Mouse (Mus musculus) stomach, embryonic 14.5 days (tissue): ENCODE measurements around the gene Ctdspl. TPM values are rescaled to one million over a fixed set of nuclear protein-coding genes. Genes with fewer than 3 reads are reported as not detected.

Experiments used
- ATAC-seq: fragments of 200-750 bp; cut with Nextera tagmentation; 2 replicates; pipeline ENCODE4 v1.8.0; 2017; ENCODE audit warnings: low read depth, moderate TSS enrichment; ENCODE audit not compliant: insufficient number of reproducible peaks, insufficient read depth, low FRiP score
- H3K27ac ChIP-seq: fragments of 300-500 bp; sonication (generic); 2 replicates; pipeline ENCODE4 v1.5.1; 2014; ENCODE audit warnings: mild to moderate bottlenecking, low read length, moderate library complexity, mixed read lengths
- H3K27me3 ChIP-seq: fragments of 300-500 bp; sonication (generic); 2 replicates; pipeline ENCODE4 v1.6.1; 2014; ENCODE audit warnings: low read length, control low read depth, mixed read lengths; ENCODE audit not compliant: control insufficient read depth, insufficient read depth
- H3K36me3 ChIP-seq: fragments of 300-500 bp; sonication (generic); 2 replicates; pipeline ENCODE4 v1.6.1; 2014; ENCODE audit warnings: mild to moderate bottlenecking, control low read depth, low read length, moderate library complexity, mixed read lengths; ENCODE audit not compliant: control insufficient read depth, insufficient read depth
- H3K4me1 ChIP-seq: fragments of 300-500 bp; sonication (generic); 2 replicates; pipeline ENCODE4 v1.6.1; 2014; ENCODE audit warnings: low read length, control low read depth, mixed read lengths; ENCODE audit not compliant: control insufficient read depth, insufficient read depth
- H3K4me2 ChIP-seq: fragments of 300-500 bp; sonication (generic); replicated peaks from 2 replicates; pipeline ENCODE4 v1.6.1; 2014; ENCODE audit warnings: low read depth, low read length, control low read depth
- H3K4me3 ChIP-seq: fragments of 300-500 bp; sonication (generic); 2 replicates; pipeline ENCODE4 v1.5.1; 2014; ENCODE audit warnings: low read depth, low read length, control low read depth
- H3K9ac ChIP-seq: fragments of 300-500 bp; sonication (generic); replicated peaks from 2 replicates; pipeline ENCODE4 v1.6.1; 2014; ENCODE audit warnings: low read depth, mild to moderate bottlenecking, control low read depth, low read length, moderate library complexity, mixed read lengths
- H3K9me3 ChIP-seq: fragments of 300-500 bp; sonication (generic); 2 replicates; pipeline ENCODE4 v1.6.1; 2016; ENCODE audit warnings: low read depth, low read length, control low read depth; ENCODE audit not compliant: control insufficient read depth
- WGBS: fragments of 180-500 bp; shearing (Covaris S2); extraction: QIAGEN DNeasy Blood & Tissue Kit; methylation state at CpG from one replicate; pipeline ENCODE4 v1.1.7; 2014; 5-methylcytosine and 5-hydroxymethylcytosine counted together
- polyA plus RNA-seq: library from polyadenylated mRNA; unstranded; fragments of >200 nt; fragmentation: Nextera tagmentation; extraction: Ambion mirVana; gene quantifications from 2 replicates; pipeline ENCODE4 v1.2.1, GENCODE M21; 2014

Ctdspl gene
- polyA plus RNA-seq, 1 experiment from 2014 or later: 26.7 TPM

- H3K4me2 ChIP-seq: no peak overlapping the region
- no peak overlapping the region for H3K4me3 ChIP-seq
- H3K27me3 ChIP-seq: no peaks in the 10 kb centered on the region
- H3K9ac ChIP-seq: no peak overlapping the region
- H3K9me3 ChIP-seq: no peaks in the 10 kb centered on the region
- no peak overlapping the region for H3K27ac ChIP-seq
- peaks cover 6% of the 10 kb centered on the region for H3K4me1 ChIP-seq
- 59% methylated on average over 12 of the region's 12 CpGs for WGBS
- no peak for ATAC-seq
- no peaks in the 10 kb centered on the region for H3K36me3 ChIP-seq
These were observed 18.1 kb downstream of the Ctdspl start for GRCm38 (mm10) chr9:118944388-118944787.

- no peak overlapping the region for H3K27ac ChIP-seq
- 78% methylated on average over 5 of the region's 5 CpGs for WGBS
- H3K9me3 ChIP-seq: no peaks in the 10 kb centered on the region
- no peak overlapping the region for H3K4me2 ChIP-seq
- H3K4me1 ChIP-seq: 0 out of 2 replicates have a peak, but pooled peaks cover 3% of the 10 kb centered on the region
- no peak for ATAC-seq
- no peaks in the 10 kb centered on the region for H3K36me3 ChIP-seq
- H3K9ac ChIP-seq: no peak overlapping the region
- no peak overlapping the region for H3K4me3 ChIP-seq
- no peaks in the 10 kb centered on the region for H3K27me3 ChIP-seq
These were observed 22.2 kb downstream of the Ctdspl start for GRCm38 (mm10) chr9:118948486-118948885.

- ATAC-seq: no peak
- 86% methylated on average over 8 of the region's 8 CpGs for WGBS
These were observed 22.9 kb downstream of the Ctdspl start for GRCm38 (mm10) chr9:118949124-118949523.

GRCm38 (mm10) chr9:118949654-118950053 lies 23.4 kb downstream of the Ctdspl start:
- H3K9ac ChIP-seq: no peak overlapping the region
- H3K36me3 ChIP-seq: no peaks in the 10 kb centered on the region
- no peak for ATAC-seq
- H3K4me2 ChIP-seq: no peak overlapping the region
- 51% methylated on average over 4 of the region's 4 CpGs for WGBS
- no peaks in the 10 kb centered on the region for H3K4me1 ChIP-seq
- H3K27ac ChIP-seq: no peak overlapping the region
- H3K4me3 ChIP-seq: no peak overlapping the region
- no peaks in the 10 kb centered on the region for H3K9me3 ChIP-seq
- no peaks in the 10 kb centered on the region for H3K27me3 ChIP-seq

More at GRCm38 (mm10) chr9:118949124-118949523, 22.9 kb downstream of the Ctdspl start:
- no peaks in the 10 kb centered on the region for H3K9me3 ChIP-seq
- H3K36me3 ChIP-seq: no peaks in the 10 kb centered on the region
- H3K27ac ChIP-seq: no peak overlapping the region
- H3K4me1 ChIP-seq: 0 out of 2 replicates have a peak, but pooled peaks cover under 1% of the 10 kb centered on the region
- no peak overlapping the region for H3K4me3 ChIP-seq
- H3K9ac ChIP-seq: no peak overlapping the region
- no peak overlapping the region for H3K4me2 ChIP-seq
- no peaks in the 10 kb centered on the region for H3K27me3 ChIP-seq

- Histone ChIP-seq H3K4me1 (no peaks in the 10 kb centered on the region), H3K4me3 (no peak overlapping the region), H3K27ac (no peak overlapping the region), H3K36me3 (no peaks in the 10 kb centered on the region), H3K27me3 (no peaks in the 10 kb centered on the region), H3K9ac (no peak overlapping the region), H3K4me2 (no peak overlapping the region), H3K9me3 (no peaks in the 10 kb centered on the region)
- ATAC-seq: no peak
- WGBS: 62% methylated on average over 10 of the region's 10 CpGs
These were observed 23.8 kb downstream of the Ctdspl start for GRCm38 (mm10) chr9:118950061-118950460.

- Histone ChIP-seq H3K36me3 (no peaks in the 10 kb centered on the region), H3K4me3 (no peak overlapping the region), H3K9me3 (no peaks in the 10 kb centered on the region), H3K4me2 (no peak overlapping the region), H3K9ac (no peak overlapping the region), H3K27me3 (no peaks in the 10 kb centered on the region), H3K4me1 (no peaks in the 10 kb centered on the region), H3K27ac (no peak overlapping the region)
- WGBS: 60% methylated on average over 2 of the region's 2 CpGs
- no peak for ATAC-seq
These were observed 24.5 kb downstream of the Ctdspl start for GRCm38 (mm10) chr9:118950751-118951150.

GRCm38 (mm10) chr9:118951381-118951780 lies 25.1 kb downstream of the Ctdspl start:
- Histone ChIP-seq H3K4me2 (no peak overlapping the region), H3K9ac (no peak overlapping the region), H3K4me1 (no peaks in the 10 kb centered on the region), H3K4me3 (no peak overlapping the region), H3K27ac (no peak overlapping the region), H3K27me3 (no peaks in the 10 kb centered on the region), H3K36me3 (no peaks in the 10 kb centered on the region), H3K9me3 (no peaks in the 10 kb centered on the region)
- no peak for ATAC-seq
- 85% methylated on average over 7 of the region's 7 CpGs for WGBS

GRCm38 (mm10) chr9:118952180-118952579 lies 25.9 kb downstream of the Ctdspl start:
- H3K9me3 ChIP-seq: no peaks in the 10 kb centered on the region
- no peaks in the 10 kb centered on the region for H3K4me1 ChIP-seq
- no peak overlapping the region for H3K4me2 ChIP-seq
- H3K9ac ChIP-seq: no peak overlapping the region
- H3K27ac ChIP-seq: no peak overlapping the region
- 66% methylated on average over 16 of the region's 16 CpGs for WGBS
- H3K4me3 ChIP-seq: no peak overlapping the region
- no peak for ATAC-seq
- H3K36me3 ChIP-seq: no peaks in the 10 kb centered on the region
- no peaks in the 10 kb centered on the region for H3K27me3 ChIP-seq

GRCm38 (mm10) chr9:118953465-118954194 lies 27.4 kb downstream of the Ctdspl start:
- 82% methylated on average over 16 of the region's 16 CpGs for WGBS
- no peak overlapping the region for H3K27ac ChIP-seq
- H3K4me1 ChIP-seq: no peaks in the 10 kb centered on the region
- no peaks in the 10 kb centered on the region for H3K36me3 ChIP-seq
- H3K9ac ChIP-seq: no peak overlapping the region
- H3K4me3 ChIP-seq: no peak overlapping the region
- ATAC-seq: no peak
- no peaks in the 10 kb centered on the region for H3K27me3 ChIP-seq
- no peaks in the 10 kb centered on the region for H3K9me3 ChIP-seq
- no peak overlapping the region for H3K4me2 ChIP-seq
